Mouse (Mus musculus): ENCODE measurements at regions not wholly inside any gene's neighbourhood (a gene's known extent, or its start where the extent isn't known, plus 50 kb on each side); places are given as distances from the start of the nearest gene placed in this dataset.

DNA sequence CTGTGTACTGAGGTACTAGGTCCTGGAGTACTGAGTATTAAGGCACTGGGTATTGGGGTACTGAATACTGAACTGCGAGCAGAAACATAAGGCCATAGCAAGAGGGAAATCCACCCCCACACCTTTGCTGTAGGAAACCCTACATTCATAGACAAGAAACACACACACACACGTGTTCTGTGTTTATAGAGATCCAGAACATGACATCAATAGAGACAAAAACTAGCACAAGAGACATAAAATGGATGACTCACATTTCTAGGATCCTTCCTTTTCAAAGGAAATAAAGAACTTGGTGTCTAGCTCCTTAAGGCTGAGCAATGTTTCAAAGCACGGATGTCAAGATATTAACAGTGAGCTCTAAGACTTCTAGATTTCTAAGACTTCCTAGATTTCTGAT is 49.9 kb upstream of the Nepro start:
- no peak overlapping the region for H3K27ac ChIP-seq
- H3K4me1 ChIP-seq: peaks cover 57% of the 10 kb centered on the region
- 89% methylated on average over 3 of the region's 3 CpGs for WGBS
- no peaks in the 10 kb centered on the region for H3K27me3 ChIP-seq
- no peak overlapping the region for H3K4me3 ChIP-seq
- no peak overlapping the region for H3K9ac ChIP-seq
- H3K36me3 ChIP-seq: no peaks in the 10 kb centered on the region
- no peaks in the 10 kb centered on the region for H3K9me3 ChIP-seq
- no peak overlapping the region for H3K4me2 ChIP-seq
- ATAC-seq (ENCODE audit: insufficient number of reproducible peaks, insufficient read depth, low FRiP score, low TSS enrichment, low read depth): no peak

DNA sequence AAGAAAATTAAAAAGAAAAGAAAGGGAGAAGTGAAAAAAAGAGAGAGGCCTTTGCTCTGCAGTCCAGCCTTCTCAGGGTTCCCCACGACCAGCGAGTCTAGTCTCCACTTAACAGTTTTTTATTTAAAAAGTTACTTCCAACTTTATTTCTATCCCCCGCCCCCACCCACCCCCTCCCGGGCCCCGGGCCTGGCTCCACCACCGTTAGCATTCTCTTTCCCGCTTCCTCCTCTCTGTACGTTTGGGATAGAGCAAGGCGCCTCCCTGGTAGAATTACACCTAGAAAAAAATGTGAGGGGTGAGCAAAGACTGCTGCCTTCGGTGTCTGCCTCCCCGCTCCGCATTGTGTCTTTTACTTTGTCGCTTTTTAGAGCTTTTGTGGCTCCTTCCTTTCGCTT is 51.7 kb upstream of the Nepro start:
- peaks cover 51% of the 10 kb centered on the region for H3K4me1 ChIP-seq
- WGBS: 3% methylated on average over 14 of the region's 14 CpGs
- H3K4me2 ChIP-seq: peak overlapping the region; percentile 44
- 0 out of 2 replicates have a peak, but pooled peaks have one; percentile 22 for ATAC-seq (ENCODE audit: insufficient number of reproducible peaks, insufficient read depth, low FRiP score, low TSS enrichment, low read depth)
- no peaks in the 10 kb centered on the region for H3K36me3 ChIP-seq
- H3K27me3 ChIP-seq: no peaks in the 10 kb centered on the region
- H3K9ac ChIP-seq: peak overlapping the region; percentile 51
- no peak overlapping the region for H3K4me3 ChIP-seq
- H3K27ac ChIP-seq: peak overlapping the region; percentile 82
- H3K9me3 ChIP-seq: no peaks in the 10 kb centered on the region

DNA sequence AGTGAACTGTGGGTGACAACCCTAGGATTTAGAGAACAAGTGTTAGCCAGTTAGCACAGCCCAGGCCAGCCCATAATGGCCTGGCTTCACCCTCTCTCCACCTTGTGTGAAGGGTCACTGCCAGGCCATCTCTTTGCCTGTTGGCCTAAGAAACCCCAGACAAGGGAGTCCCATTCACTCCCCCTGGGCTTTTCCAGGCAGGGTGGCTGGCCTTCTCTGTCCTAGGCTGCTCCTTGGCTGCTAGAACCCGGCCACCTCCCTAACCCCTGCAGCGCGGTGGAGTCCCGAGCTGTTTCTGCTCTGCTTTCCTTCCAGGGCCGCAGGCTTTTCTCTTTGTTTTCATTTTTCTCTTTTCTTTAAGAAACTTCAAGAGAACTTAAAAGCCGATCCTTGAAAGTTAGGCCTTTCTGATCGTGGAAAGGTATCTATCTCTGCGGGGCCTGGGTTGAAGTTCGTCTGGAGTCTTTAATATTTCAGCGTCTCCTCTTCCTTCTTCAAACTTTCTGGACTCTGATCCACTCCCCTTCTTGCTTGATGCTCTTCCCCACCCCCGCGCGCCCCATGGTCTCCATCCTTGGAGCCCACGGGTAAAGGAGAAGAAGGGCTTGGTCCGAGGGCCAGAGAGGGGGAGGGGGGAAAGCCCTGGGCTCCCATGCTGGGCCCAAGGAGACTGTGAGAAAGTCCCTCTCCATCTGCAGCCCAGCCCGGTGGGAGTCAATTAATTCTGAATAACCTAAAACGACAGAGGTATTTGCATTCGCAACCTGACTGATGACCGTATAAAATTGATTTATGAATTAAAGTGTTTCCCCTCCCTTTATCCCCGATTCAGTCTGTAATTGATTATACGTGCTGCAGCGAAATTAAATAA is 52.3 kb upstream of the Nepro start:
- ATAC-seq (ENCODE audit: insufficient number of reproducible peaks, insufficient read depth, low FRiP score, low TSS enrichment, low read depth): 0 out of 2 replicates have a peak, but pooled peaks have one; percentile 38
- Histone ChIP-seq H3K27me3 (no peaks in the 10 kb centered on the region), H3K4me1 (peaks cover 58% of the 10 kb centered on the region), H3K9me3 (no peaks in the 10 kb centered on the region), H3K36me3 (no peaks in the 10 kb centered on the region), H3K4me2 (peak overlapping the region; percentile 44), H3K9ac (peak overlapping the region; percentile 59), H3K4me3 (no peak overlapping the region), H3K27ac (peak overlapping the region; percentile 82)
- WGBS: 11% methylated on average over 22 of the region's 22 CpGs

DNA sequence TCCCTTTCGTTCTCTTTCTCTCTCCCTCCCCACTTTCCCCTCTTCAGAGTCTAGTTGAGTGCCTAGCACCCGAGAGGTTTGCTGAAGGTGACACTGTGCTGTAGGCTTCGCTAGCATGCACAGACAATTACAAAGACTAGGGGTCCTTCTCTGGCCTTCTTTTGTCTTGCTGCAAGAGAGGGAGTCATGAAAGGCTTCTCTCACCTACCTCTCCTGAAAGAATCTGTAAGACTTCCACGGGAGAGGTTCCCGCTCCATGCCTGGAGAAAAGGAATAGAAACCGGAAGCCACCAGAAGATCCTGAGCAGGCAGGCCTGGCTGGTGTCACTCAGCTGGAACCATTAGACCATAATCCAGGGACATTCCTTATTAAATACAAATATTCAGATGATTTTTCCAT is 56.0 kb upstream of the Nepro start:
- 91% methylated on average over 6 of the region's 6 CpGs for WGBS
- Histone ChIP-seq H3K27ac (no peak overlapping the region), H3K4me1 (peaks cover 66% of the 10 kb centered on the region), H3K36me3 (no peaks in the 10 kb centered on the region), H3K9ac (no peak overlapping the region), H3K4me2 (no peak overlapping the region), H3K9me3 (no peaks in the 10 kb centered on the region), H3K4me3 (no peak overlapping the region), H3K27me3 (no peaks in the 10 kb centered on the region)
- ATAC-seq (ENCODE audit: insufficient number of reproducible peaks, insufficient read depth, low FRiP score, low TSS enrichment, low read depth): no peak

DNA sequence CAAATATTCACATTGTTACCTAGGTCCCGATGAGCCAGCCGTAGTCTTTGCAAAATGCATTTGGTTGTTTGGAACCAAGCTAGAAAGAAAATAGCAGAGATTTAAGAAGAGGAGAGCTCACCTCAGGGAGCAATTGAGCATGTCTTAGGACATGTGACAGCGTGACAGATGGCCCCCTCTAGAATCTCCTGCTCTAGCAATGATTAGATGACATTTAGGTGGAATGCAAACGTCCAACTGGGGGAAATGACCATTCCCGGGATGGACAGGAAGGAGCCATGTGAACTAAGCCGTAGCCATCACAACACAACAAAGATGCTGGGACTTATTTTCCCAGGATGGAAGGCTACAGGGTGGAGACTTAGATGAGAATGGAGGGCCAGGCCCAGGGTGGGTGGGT is 57.0 kb upstream of the Nepro start:
- no peak for ATAC-seq (ENCODE audit: insufficient number of reproducible peaks, insufficient read depth, low FRiP score, low TSS enrichment, low read depth)
- Histone ChIP-seq H3K9ac (no peak overlapping the region), H3K4me2 (no peak overlapping the region), H3K4me3 (no peak overlapping the region), H3K36me3 (no peaks in the 10 kb centered on the region), H3K27ac (peak overlapping the region; percentile 68), H3K4me1 (peaks cover 56% of the 10 kb centered on the region), H3K27me3 (no peaks in the 10 kb centered on the region), H3K9me3 (no peaks in the 10 kb centered on the region)
- 69% methylated on average over 6 of the region's 6 CpGs for WGBS

DNA sequence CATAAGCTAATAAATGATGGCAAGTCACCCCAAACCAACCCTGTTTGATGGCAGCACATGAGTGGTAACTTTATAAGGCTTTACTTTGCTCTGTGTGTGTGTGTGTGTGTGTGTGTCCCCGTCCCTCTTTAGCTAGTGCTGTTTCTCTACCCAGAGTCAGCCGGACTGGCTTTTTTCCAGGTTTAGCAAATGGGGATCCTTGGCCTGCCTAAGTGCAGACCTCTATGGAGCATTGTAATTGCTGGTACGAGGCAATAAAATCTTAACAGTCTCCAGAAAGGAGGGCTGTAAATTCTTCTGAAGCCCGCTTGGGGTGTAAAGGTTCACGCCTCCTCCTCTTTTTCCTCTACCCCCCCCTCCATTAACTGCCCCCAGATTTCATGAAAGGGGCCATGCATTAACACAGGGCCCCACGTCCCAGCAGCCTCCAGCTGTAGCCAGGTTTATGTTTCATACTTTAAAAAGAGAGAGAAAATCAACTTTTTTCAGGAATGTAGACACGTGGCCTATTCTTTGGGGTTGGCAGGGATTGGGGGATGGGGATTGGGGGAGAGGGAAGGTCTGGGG is 57.6 kb upstream of the Nepro start:
- peak; percentile 68 for ATAC-seq (ENCODE audit: insufficient number of reproducible peaks, insufficient read depth, low FRiP score, low TSS enrichment, low read depth)
- Histone ChIP-seq H3K36me3 (no peaks in the 10 kb centered on the region), H3K27me3 (no peaks in the 10 kb centered on the region), H3K9me3 (no peaks in the 10 kb centered on the region), H3K9ac (no peak overlapping the region), H3K27ac (peak overlapping the region; percentile 76), H3K4me2 (no peak overlapping the region), H3K4me1 (peaks cover 50% of the 10 kb centered on the region), H3K4me3 (no peak overlapping the region)
- WGBS: 37% methylated on average over 7 of the region's 7 CpGs

DNA sequence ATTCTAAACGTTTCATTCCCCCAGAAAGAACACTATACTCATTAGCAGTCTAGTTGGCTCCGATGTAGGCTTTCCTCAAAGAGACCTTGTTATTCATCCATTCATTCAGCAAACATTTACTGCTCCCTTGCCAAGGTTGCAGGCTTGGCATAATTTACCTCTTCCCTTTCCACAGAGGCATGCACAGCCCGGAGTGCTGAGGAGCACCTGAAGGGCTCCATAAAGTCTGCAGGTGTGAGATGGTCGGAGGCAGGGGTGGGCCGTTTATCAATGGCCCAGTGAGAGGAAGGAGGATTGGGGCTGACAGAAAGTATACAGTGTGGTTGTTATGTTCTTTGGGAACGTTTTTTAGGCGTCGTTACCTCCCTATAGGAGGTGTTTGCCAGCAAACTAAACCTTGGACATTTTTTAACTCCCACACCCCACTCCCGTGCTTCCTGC is 58.6 kb upstream of the Nepro start:
- no peak overlapping the region for H3K9ac ChIP-seq
- no peaks in the 10 kb centered on the region for H3K36me3 ChIP-seq
- no peak overlapping the region for H3K4me3 ChIP-seq
- peak overlapping the region; percentile 76 for H3K27ac ChIP-seq
- 68% methylated on average over 9 of the region's 9 CpGs for WGBS
- no peak for ATAC-seq (ENCODE audit: insufficient number of reproducible peaks, insufficient read depth, low FRiP score, low TSS enrichment, low read depth)
- H3K4me1 ChIP-seq: peaks cover 52% of the 10 kb centered on the region
- no peaks in the 10 kb centered on the region for H3K9me3 ChIP-seq
- no peak overlapping the region for H3K4me2 ChIP-seq
- no peaks in the 10 kb centered on the region for H3K27me3 ChIP-seq

DNA sequence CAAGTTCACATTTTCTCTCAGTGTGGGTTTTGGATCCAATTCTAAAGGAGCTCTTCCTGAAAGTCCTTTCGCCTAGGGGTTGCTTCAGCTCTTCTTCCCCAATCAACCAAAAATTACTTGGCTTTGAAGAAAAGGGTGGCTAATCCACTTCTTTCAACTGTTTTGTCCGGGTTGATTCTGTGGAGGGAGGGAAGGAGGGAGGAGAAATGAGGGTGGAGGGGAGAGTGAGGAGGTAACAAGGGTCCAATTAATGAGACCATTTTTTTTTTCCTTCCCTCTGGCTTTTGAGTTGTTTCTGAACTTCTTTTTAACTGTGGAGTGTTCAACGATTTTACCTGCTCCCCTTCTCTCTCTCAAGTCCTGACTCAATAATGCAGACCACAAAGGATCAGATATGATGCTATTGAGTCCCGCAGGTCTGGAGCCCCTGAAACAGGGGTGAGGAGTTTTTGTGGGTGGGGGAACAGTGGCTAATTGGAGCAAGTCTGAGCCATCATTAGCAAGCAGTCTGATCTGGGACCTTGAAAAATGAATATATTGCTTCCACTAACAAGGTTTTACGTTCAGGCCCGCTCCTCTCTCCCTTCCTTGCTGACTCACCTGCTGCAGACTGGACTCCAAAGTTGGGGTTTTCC is 61.0 kb upstream of the Nepro start:
- no peak for ATAC-seq (ENCODE audit: insufficient number of reproducible peaks, insufficient read depth, low FRiP score, low TSS enrichment, low read depth)
- H3K4me1 ChIP-seq: peaks cover 45% of the 10 kb centered on the region
- no peak overlapping the region; the same call in 1 of the 2 replicates for H3K27ac ChIP-seq
- H3K4me2 ChIP-seq: no peak overlapping the region
- no peaks in the 10 kb centered on the region for H3K36me3 ChIP-seq
- H3K27me3 ChIP-seq: no peaks in the 10 kb centered on the region
- H3K9ac ChIP-seq: no peak overlapping the region
- 56% methylated on average over 6 of the region's 6 CpGs for WGBS
- H3K9me3 ChIP-seq: no peaks in the 10 kb centered on the region
- no peak overlapping the region for H3K4me3 ChIP-seq

DNA sequence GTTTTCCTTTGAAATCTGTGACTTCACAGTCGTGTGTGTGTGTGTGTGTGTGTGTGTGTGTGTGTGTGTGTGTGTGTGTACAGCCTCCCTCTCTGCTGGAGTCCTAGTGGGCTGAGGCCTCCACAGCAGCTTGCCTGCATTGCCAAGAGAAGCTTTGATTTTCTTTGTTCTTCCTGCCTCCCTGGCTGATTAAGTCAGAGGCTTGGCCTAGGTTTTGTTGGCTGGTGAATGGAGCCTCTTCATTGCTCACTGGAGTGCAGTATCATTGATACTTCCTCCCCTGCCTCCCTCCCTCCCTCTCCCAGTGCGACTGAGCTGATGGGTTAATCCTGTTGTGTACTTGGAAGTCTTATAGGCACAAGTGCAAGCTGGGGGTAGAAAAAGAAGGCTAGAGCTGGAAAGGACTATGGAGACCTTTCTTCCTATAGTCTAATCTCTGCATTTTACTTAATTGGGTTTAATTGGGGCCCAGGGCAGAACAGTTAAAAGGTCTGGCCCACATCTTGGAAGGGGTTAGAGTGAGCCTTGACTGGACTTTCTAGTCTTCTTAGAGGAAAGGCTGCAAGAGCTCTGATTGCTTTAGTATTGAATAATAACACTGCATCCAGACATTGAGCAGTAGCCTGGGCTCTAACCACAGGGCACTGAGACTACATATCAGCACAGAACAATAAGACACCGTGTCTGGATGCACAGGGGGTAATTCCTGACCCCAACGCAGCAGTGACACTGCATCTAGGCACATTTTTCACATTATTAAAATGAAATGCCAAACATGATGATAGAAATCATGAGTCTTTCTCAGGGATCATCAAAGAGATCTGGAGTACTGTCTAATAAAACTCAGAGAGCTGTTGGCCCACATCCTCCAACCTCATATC is 62.9 kb upstream of the Nepro start:
- H3K36me3 ChIP-seq: no peaks in the 10 kb centered on the region
- H3K27me3 ChIP-seq: no peaks in the 10 kb centered on the region
- ATAC-seq (ENCODE audit: insufficient number of reproducible peaks, insufficient read depth, low FRiP score, low TSS enrichment, low read depth): 0 out of 2 replicates have a peak, but pooled peaks have one; percentile 29
- no peaks in the 10 kb centered on the region for H3K9me3 ChIP-seq
- 37% methylated on average over 4 of the region's 4 CpGs for WGBS
- H3K4me3 ChIP-seq: no peak overlapping the region
- no peak overlapping the region for H3K9ac ChIP-seq
- H3K27ac ChIP-seq: 0 out of 2 replicates have a peak overlapping the region, but pooled peaks have one; percentile 1
- no peak overlapping the region for H3K4me2 ChIP-seq
- peaks cover 32% of the 10 kb centered on the region for H3K4me1 ChIP-seq

DNA sequence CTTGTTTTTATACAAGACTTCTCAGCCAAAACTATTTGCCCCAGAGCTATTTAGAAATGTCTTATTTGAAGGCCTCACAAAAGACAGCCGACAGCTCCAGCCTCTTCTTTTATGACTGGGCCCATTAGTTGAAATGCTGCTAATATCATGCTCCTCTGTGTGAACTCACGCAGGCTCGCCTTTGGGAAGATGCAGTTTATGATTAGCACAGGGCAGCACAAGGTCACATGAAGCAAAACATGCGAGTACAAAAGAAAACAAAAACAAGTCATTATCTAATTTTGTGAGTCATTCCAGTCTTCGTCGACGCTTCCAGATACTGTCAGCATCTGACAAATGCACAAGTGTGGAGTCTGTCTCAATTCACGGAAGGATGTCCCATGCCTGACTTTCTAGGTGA is 65.8 kb upstream of the Nepro start:
- Histone ChIP-seq H3K27ac (no peak overlapping the region), H3K9ac (no peak overlapping the region), H3K9me3 (no peaks in the 10 kb centered on the region), H3K27me3 (no peaks in the 10 kb centered on the region), H3K4me1 (peaks cover 17% of the 10 kb centered on the region), H3K4me2 (no peak overlapping the region), H3K4me3 (no peak overlapping the region), H3K36me3 (no peaks in the 10 kb centered on the region; the same call in 1 of the 2 replicates)
- 28% methylated on average over 8 of the region's 8 CpGs for WGBS
- no peak for ATAC-seq (ENCODE audit: insufficient number of reproducible peaks, insufficient read depth, low FRiP score, low TSS enrichment, low read depth)

DNA sequence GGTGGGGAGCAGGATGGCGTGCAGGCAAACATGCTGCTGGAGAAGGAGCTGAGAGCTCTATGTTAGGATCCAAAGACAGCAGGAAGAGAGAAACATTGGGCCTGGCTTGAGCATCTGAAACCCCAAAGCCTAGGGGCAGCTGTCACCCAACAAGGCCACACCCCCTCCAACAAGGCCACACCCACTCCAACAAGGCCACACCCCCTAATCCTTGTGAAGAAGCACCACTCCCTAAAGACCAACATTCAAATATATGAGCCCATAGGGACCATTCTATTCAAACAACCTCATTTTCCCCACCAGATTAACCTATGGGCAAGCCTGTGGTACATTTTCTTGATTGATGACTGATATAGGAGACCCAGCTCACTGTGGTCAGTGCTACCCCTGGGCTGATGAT is 67.9 kb upstream of the Nepro start:
- no peak overlapping the region for H3K27ac ChIP-seq
- H3K9ac ChIP-seq: no peak overlapping the region
- no peaks in the 10 kb centered on the region; the same call in 1 of the 2 replicates for H3K36me3 ChIP-seq
- no peak overlapping the region for H3K4me2 ChIP-seq
- H3K27me3 ChIP-seq: no peaks in the 10 kb centered on the region
- no peak for ATAC-seq (ENCODE audit: insufficient number of reproducible peaks, insufficient read depth, low FRiP score, low TSS enrichment, low read depth)
- no peak overlapping the region for H3K4me3 ChIP-seq
- 85% methylated on average over 1 of the region's 1 CpGs for WGBS
- peaks cover 13% of the 10 kb centered on the region for H3K4me1 ChIP-seq
- no peaks in the 10 kb centered on the region for H3K9me3 ChIP-seq
